Mouse (Mus musculus) liver, postnatal 0 days (tissue): ENCODE results near the gene Otos. TPM values are rescaled to one million over a fixed set of nuclear protein-coding genes. Genes with fewer than 3 reads are reported as not detected.

ENCODE experiments used
- ATAC-seq: fragments of 200-750 bp; cut with Nextera tagmentation; 2 replicates; pipeline ENCODE4 v1.8.0; 2017; ENCODE audit warnings: mild to moderate bottlenecking, moderate library complexity
- DNase-seq: peaks from one replicate; pipeline ENCODE4 v3.0.0-alpha.2; 2016
- H3K27ac ChIP-seq: fragments of 300-500 bp; sonication (generic); 2 replicates; pipeline ENCODE4 v1.5.1; 2014; ENCODE audit warnings: antibody characterized with exemption, moderate library complexity, mild to moderate bottlenecking, low read depth
- H3K27me3 ChIP-seq: fragments of 300-500 bp; sonication (generic); 2 replicates; pipeline ENCODE4 v1.6.1; 2014; ENCODE audit warnings: low read length, control low read depth, mixed read lengths; ENCODE audit not compliant: insufficient read depth
- H3K36me3 ChIP-seq: fragments of 300-500 bp; sonication (generic); replicated peaks from 2 replicates; pipeline ENCODE4 v1.6.1; 2014; ENCODE audit warnings: mild to moderate bottlenecking, control low read depth, low read length, moderate library complexity, mixed read lengths; ENCODE audit not compliant: insufficient read depth
- H3K4me1 ChIP-seq: fragments of 300-500 bp; sonication (generic); 2 replicates; pipeline ENCODE4 v1.6.1; 2014; ENCODE audit warnings: antibody characterized with exemption, mild to moderate bottlenecking, control low read depth; ENCODE audit not compliant: insufficient read depth
- H3K4me2 ChIP-seq: fragments of 300-500 bp; sonication (generic); 2 replicates; pipeline ENCODE4 v1.6.1; 2014; ENCODE audit warnings: low read depth, mild to moderate bottlenecking, low read length, moderate library complexity, mixed read lengths
- H3K4me3 ChIP-seq: fragments of 300-500 bp; sonication (generic); 2 replicates; pipeline ENCODE4 v1.5.1; 2014; ENCODE audit warnings: low read depth, low read length
- H3K9ac ChIP-seq: fragments of 300-500 bp; sonication (generic); replicated peaks from 2 replicates; pipeline ENCODE4 v1.6.1; 2014; ENCODE audit warnings: mild to moderate bottlenecking, moderate library complexity
- H3K9me3 ChIP-seq: fragments of 300-500 bp; sonication (generic); 2 replicates; pipeline ENCODE4 v1.6.1; 2016; ENCODE audit warnings: mild to moderate bottlenecking, control low read depth, low read length, mixed read lengths
- CTCF ChIP-seq: sonication (generic); IDR thresholded peaks from 2 replicates; pipeline ENCODE4 v1.5.1; 2016; ENCODE audit warnings: antibody characterized with exemption, low read depth
- EP300 ChIP-seq: IDR thresholded peaks from 2 replicates; pipeline ENCODE4 v1.6.1; 2016; ENCODE audit warnings: antibody characterized with exemption, low read depth, mild to moderate bottlenecking
- WGBS: fragments of 180-500 bp; shearing (Covaris S2); extraction: QIAGEN DNeasy Blood & Tissue Kit; methylation state at CpG from one replicate; pipeline ENCODE4 v1.1.7; 2014; ENCODE audit not compliant: insufficient replicate concordance; 5-methylcytosine and 5-hydroxymethylcytosine counted together
- polyA plus RNA-seq: library from polyadenylated mRNA; unstranded; fragments of >200 nt; fragmentation: Nextera tagmentation; extraction: Ambion mirVana; gene quantifications from 2 replicates; pipeline ENCODE4 v1.2.1, GENCODE M21; 2015

Otos gene
- polyA plus RNA-seq, 1 experiment from 2014 or later: 0.16 TPM

DNA sequence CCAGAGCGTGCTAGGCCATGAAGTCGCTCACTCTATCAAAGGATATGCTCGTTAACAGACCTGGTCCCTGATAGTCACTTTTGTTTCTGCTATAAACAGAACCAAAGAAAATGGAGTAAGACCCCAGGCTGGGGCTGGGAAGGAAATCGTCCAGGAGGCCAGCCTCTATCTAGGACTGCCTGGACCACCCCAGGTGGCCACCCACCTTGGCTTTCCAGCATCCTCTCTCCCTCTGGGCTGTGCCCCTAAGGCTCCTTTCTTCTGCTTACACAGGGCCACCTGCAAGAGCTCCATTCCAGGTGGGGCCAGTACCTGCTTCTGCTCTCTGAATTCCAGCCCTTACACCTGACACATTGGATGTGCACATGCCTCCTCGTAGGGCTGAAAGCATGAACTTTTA, 16.4 kb downstream of the Otos start:
- no peak overlapping the region for H3K27ac ChIP-seq
- 73% methylated on average over 5 of the region's 5 CpGs for WGBS
- peak; percentile 6 for DNase-seq
- ATAC-seq: no peak
- no peak for TF ChIP-seq CTCF
- no peak for TF ChIP-seq EP300
- no peak overlapping the region for H3K4me2 ChIP-seq
- no peaks in the 10 kb centered on the region for H3K4me1 ChIP-seq
- H3K4me3 ChIP-seq: no peak overlapping the region
- no peaks in the 10 kb centered on the region for H3K9me3 ChIP-seq
- H3K9ac ChIP-seq: no peak overlapping the region
- peaks cover 9% of the 10 kb centered on the region; the same call in 1 of the 2 replicates for H3K36me3 ChIP-seq
- no peaks in the 10 kb centered on the region for H3K27me3 ChIP-seq

GRCm38 (mm10) chr1:92628227-92628626, 20.4 kb downstream of the Otos start:
- DNase-seq (no peak), ATAC-seq (no peak)
- no peak overlapping the region for H3K4me3 ChIP-seq
- 43% methylated on average over 4 of the region's 4 CpGs for WGBS
- TF ChIP-seq CTCF (no peak), EP300 (no peak)
- no peak overlapping the region for H3K9ac ChIP-seq
- no peak overlapping the region for H3K27ac ChIP-seq
- no peaks in the 10 kb centered on the region for H3K9me3 ChIP-seq
- no peaks in the 10 kb centered on the region for H3K4me1 ChIP-seq
- H3K4me2 ChIP-seq: no peak overlapping the region
- H3K36me3 ChIP-seq: no peaks in the 10 kb centered on the region
- H3K27me3 ChIP-seq: 0 out of 2 replicates have a peak, but pooled peaks cover 3% of the 10 kb centered on the region

- H3K36me3 ChIP-seq: no peaks in the 10 kb centered on the region
- no peak overlapping the region for H3K27ac ChIP-seq
- H3K4me1 ChIP-seq: no peaks in the 10 kb centered on the region
- no peaks in the 10 kb centered on the region for H3K9me3 ChIP-seq
- DNase-seq (no peak), ATAC-seq (no peak)
- 48% methylated on average over 4 of the region's 4 CpGs for WGBS
- TF ChIP-seq EP300 (no peak), CTCF (no peak)
- no peak overlapping the region for H3K9ac ChIP-seq
- H3K4me2 ChIP-seq: no peak overlapping the region
- no peaks in the 10 kb centered on the region for H3K27me3 ChIP-seq
- no peak overlapping the region for H3K4me3 ChIP-seq
Measured at GRCm38 (mm10) chr1:92618360-92618759, 30.3 kb downstream of the Otos start.

DNA sequence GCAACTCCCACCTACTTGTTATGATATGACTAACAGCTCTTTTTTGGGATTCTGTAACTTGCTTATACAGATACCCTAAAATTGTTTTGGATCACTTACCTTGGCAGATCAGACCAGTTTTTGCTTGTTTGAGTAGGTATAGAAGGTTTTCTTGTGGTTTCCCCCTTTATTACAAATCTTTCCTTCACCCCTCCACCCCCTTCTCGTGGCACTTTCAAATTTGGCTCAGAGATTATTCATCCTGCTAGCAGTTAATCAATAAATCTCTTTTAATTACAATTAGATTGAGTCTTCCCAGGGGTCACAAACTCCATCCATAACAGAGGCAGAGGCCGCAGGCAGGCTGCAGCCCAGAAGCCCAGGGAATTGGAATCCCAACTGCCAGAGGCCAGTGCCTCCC, 31.2 kb downstream of the Otos start, which contains the start of gene Olfr12:
TSS of gene Olfr12 (plus strand) at position 301 of the 400 bp plus-strand sequence.
- 65% methylated on average over 2 of the region's 2 CpGs for WGBS

DNA sequence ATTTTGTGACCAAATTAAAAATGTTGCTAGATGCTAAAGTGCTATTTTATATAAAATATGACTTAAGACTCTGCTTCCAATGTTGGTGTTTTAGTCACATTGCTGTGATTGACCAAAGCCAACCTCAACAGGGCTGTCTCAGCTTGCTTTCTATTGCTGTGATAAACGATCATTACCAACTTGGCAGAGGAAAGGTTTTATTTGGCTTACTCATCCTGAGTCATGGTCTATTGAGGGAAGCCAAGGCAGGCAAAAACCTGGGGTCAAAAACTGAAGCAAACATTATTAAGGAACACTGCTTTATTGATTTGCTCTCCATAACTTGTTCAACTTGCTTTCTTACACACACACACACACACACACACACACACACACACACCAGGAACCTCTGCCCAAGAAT, 32.6 kb downstream of the Otos start:
- Histone ChIP-seq H3K27ac (no peak overlapping the region), H3K9me3 (no peaks in the 10 kb centered on the region), H3K27me3 (no peaks in the 10 kb centered on the region), H3K4me2 (no peak overlapping the region), H3K9ac (no peak overlapping the region), H3K4me3 (no peak overlapping the region), H3K4me1 (no peaks in the 10 kb centered on the region), H3K36me3 (no peaks in the 10 kb centered on the region)
- TF ChIP-seq EP300: no peak
- no peak for TF ChIP-seq CTCF
- ATAC-seq (no peak), DNase-seq (no peak)
- WGBS: 43% methylated on average over 1 of the region's 1 CpGs

More for the DNA sequence above, 31.2 kb downstream of the Otos start, which contains the start of gene Olfr12:
- ATAC-seq (no peak), DNase-seq (no peak)
- Histone ChIP-seq H3K36me3 (no peaks in the 10 kb centered on the region), H3K9me3 (no peaks in the 10 kb centered on the region), H3K4me2 (no peak within 1 kb of the TSS), H3K27me3 (no peaks in the 10 kb centered on the region), H3K4me1 (no peaks in the 10 kb centered on the region), H3K27ac (no peak within 1 kb of the TSS), H3K4me3 (no peak within 1 kb of the TSS), H3K9ac (no peak within 1 kb of the TSS)
- TF ChIP-seq CTCF (no peak), EP300 (no peak)

GRCm38 (mm10) chr1:92614516-92614915, 34.1 kb downstream of the Otos start:
- Histone ChIP-seq H3K4me2 (no peak overlapping the region), H3K27ac (no peak overlapping the region), H3K27me3 (no peaks in the 10 kb centered on the region), H3K36me3 (no peaks in the 10 kb centered on the region), H3K9me3 (no peaks in the 10 kb centered on the region), H3K4me3 (no peak overlapping the region), H3K4me1 (no peaks in the 10 kb centered on the region), H3K9ac (no peak overlapping the region)
- WGBS: 2% methylated on average over 1 of the region's 1 CpGs
- TF ChIP-seq CTCF (peak; percentile 54), EP300 (no peak)
- ATAC-seq (no peak), DNase-seq (no peak)

DNA sequence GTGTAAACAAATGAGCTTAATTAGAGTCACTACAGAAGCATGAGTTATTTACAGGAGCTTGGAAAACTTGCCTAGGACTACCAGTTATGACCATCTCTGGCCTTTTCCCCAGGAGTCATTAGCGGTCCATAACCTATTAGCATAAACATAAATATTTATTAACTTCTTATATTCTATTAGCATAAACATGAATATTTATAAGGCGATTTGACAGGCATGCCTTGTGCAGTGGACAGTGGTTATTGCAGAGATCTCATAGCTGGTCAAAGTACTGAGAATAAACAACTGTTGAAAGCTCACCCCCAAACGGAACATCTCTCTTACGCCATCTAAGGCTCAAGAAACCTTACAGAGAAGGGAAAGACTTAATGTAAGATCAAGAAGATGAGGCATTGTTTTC, 35.5 kb downstream of the Otos start:
- no peak for TF ChIP-seq CTCF
- no peak for TF ChIP-seq EP300
- Histone ChIP-seq H3K27me3 (no peaks in the 10 kb centered on the region), H3K9ac (no peak overlapping the region), H3K4me1 (no peaks in the 10 kb centered on the region), H3K27ac (no peak overlapping the region), H3K4me2 (no peak overlapping the region), H3K36me3 (no peaks in the 10 kb centered on the region), H3K4me3 (no peak overlapping the region), H3K9me3 (no peaks in the 10 kb centered on the region)
- no peak for DNase-seq
- 49% methylated on average over 4 of the region's 4 CpGs for WGBS
- no peak for ATAC-seq
